Mouse (Mus musculus): ENCODE data around the gene Zfp740.

Gene Zfp740

DNA sequence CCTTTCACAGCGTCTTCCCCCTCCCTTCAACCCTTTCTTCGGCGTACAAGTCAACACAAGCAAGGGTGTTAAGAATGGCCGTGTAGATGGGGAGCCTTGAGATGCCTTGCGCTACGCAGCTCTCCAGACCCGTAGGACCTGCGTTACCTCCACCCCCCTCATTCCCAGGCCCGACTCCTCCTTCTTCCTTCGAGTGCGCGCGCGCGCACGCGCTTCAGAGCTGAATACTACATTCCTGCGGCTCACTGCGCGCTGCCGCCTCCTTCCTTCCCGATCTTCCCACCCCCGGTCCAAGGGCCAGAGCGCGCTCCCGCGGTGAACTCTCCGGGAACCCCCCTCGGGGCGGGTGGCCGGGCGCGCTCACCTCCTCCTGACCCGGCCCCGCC lies 43.8 kb downstream of the Zfp740 start:
- in situ Hi-C loops (cut with MboI, MseI) = loop anchor here (25.0 kb wide), 1 partner anchor 985 kb away; the partner anchor contains the start of gene Nr4a1

DNA sequence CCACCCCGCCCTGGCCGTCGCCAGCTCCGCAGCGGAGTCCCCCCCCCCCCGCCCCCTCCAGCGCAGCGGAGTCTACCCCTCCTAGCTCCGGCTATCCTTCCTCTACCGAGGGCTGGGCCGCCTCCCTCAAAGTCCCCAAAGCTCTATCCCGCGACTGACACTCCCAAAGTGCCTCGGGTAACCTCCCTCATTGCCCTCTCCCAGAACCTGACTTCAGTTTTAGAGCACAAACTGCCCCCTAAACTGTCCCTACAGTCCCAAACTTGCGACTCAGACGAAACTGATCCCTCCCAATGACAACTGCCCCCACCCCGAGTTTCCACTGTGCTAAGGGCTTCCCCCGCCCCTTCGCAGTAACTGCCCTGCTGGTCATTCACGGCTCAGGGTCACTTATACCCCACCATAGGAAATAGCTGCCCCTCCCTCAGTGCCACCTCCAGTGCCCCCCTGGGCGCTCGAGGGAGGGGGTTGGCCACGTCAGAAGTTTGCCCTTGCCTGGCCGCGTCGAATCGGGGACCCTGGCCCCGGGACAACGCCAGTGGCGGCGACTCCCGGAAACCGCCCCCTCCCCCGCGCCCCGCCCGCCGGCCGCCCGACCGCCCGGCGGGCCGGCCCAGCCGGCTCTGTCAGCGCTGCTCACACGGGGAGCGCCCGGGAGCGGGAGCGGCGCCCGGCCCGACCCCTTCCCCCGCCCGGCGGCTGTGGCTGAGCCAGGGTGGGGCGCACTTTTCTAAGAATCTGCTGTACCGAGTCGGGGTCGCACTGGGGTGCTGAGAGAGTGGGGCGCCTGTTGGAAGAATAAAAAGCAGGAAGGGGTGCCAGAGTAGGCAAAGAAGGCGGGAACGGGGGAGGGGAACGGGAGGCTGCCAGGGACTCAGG lies 44.4 kb downstream of the Zfp740 start:
- in situ Hi-C loops (cut with MboI, MseI) = loop anchor here (25.0 kb wide), 1 partner anchor 985 kb away; the partner anchor contains the start of gene Nr4a1

DNA sequence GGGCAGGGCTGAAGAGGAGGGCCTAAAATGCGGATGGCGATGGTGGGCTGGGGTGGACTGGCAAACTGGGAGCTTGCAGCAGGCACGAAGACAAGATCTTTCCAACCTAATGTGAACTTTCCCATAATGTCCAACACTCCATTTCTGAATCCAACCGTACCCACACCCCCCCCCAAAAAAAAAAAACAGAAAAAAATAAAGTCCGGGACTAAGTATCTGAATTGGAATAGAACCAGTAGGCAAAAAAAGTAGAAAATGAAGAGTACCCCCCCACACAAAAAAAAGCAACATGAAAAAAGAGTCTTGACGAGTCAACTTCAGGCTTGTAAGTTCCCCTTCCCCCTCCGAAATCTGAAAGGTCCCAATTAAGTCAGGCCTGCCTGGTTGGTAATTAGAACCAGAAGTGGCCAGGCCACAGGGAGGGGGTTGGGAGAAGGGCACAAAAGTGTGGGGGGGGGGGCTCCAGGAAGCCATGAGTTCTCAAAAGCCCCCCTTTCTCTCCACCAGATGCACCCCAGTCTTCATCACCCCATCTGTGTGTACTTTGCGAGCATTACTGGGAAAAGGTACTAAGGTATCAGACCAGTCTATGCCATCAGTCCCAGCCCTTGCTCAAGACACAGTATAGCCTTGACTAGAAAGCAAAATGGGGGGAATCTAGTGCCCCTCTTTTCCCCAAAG lies 45.2 kb downstream of the Zfp740 start:
- in situ Hi-C loops (cut with MboI, MseI) = loop anchor here (25.0 kb wide), 1 partner anchor 986 kb away; the partner anchor contains the start of gene Nr4a1

DNA sequence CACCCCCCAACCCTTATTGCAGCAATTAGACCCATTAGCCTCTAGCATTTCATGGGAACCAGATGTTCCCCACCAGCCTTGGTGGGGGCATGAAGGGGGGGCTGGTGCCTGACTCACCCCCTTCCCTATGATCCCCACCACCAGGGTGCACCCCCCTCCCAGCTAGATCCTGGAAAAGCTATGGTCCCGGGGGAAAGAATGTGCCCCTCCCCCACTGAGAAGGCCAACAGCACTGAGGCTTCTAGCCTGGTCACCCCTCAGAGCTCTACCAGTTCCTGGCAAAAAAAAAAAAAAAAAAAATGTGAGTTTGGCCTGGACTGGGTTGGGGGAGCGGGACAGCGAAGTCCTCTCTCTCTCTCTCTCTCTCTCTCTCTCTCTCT lies 45.8 kb downstream of the Zfp740 start:
- in situ Hi-C loops (cut with MboI, MseI) = loop anchor here (25.0 kb wide), 1 partner anchor 987 kb away; the partner anchor contains the start of gene Nr4a1

DNA sequence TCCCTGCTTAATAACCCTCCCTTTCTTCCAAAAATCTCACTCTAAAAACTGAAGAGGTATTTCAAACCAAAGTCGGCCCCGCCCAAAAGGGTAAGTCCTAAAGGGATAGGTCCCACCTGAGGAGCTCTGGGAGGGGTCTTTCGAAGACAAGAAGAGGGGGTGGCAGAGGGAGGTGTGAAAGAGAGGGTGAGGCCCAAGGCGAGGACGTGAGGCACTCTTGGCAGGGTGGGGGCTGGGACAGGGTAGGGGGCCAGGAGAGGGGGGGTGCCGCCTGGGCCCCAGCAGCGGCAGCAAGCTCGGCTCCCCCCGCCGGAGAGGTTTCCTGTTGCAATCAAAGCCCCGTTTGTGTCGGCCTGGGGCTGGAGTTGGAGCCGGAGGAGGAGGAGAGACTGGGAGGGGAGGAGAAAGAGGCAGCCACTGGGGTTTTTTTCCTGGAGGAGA lies 46.2 kb downstream of the Zfp740 start:
- in situ Hi-C loops (cut with MboI, MseI) = loop anchor here (25.0 kb wide), 1 partner anchor 987 kb away; the partner anchor contains the start of gene Nr4a1

DNA sequence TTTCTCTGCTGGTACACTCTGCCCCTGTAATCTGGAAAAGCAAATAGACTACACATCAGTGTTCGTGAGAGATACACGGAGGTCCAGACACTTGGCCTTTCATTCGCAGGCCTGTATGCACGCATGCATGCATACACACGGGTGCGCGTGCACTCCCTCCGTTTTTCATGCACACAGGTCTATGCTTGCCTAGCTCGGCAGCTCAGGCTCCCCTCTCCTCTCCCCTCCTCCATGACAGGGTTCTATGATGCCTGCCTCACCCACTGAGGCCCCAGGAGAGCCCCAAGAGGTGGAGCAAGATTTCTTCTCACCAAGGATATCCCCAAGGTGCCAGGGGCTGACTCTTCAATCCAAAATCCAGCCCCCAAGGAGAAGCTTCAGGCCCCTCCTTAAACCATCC lies 46.9 kb downstream of the Zfp740 start:
- in situ Hi-C loops (cut with MboI, MseI) = loop anchor here (25.0 kb wide), 1 partner anchor 988 kb away; the partner anchor contains the start of gene Nr4a1

DNA sequence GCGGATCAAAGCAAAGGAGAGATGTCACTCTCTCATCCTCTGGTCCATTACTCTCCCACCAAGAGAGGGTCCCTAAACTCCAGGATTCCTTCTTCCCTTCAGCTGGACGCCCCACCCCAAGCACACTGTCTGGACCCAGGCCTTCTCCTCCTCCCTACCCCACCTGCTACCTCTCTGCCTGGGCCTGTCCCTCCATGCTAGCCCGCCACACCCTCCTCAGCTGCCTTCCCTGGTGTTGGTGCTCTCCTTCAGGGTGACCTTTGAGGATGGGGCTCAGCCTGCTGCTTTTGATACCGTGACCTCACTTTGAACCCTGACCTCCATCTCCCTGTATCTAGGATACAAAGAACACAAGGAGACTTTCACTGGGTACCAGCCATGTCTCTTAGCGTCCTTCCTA lies 47.5 kb downstream of the Zfp740 start:
- in situ Hi-C loops (cut with MboI, MseI) = no loop called here

DNA sequence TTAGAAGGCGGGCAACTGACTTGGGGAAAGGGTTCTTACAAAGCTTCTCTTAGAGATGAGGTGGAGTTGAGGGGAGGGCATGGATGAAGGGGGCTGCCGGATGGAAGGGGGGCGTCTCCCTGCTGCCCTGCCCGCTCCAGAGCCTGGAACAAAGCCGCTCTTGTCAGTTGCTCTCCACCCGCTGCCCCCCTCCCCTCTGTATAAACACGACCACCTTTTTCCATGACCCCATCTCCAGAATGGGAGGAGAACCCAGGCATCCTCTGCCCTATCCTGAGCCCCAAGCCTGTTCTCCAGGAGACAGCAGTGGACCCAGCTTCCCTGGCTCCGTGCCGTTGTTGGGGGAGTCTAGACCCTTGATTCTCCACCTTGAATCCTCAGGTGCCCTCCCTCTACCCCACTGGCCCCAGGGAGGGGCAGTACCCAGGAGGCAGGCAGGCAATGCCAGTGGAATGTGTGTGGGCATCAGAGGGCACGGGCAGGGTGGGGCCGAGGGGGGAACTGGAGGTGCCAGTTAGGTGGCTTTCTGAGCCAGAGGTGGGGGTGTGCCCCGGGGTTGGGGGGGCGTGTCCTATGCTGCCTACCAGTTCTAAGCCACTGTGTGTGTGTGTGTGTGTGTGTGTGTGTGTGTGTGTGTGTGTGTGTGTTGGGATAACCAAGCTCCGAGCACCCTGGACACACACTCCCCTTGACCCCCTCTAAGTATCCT lies 52.7 kb downstream of the Zfp740 start:
- in situ Hi-C loops (cut with MboI, MseI) = no loop called here

DNA sequence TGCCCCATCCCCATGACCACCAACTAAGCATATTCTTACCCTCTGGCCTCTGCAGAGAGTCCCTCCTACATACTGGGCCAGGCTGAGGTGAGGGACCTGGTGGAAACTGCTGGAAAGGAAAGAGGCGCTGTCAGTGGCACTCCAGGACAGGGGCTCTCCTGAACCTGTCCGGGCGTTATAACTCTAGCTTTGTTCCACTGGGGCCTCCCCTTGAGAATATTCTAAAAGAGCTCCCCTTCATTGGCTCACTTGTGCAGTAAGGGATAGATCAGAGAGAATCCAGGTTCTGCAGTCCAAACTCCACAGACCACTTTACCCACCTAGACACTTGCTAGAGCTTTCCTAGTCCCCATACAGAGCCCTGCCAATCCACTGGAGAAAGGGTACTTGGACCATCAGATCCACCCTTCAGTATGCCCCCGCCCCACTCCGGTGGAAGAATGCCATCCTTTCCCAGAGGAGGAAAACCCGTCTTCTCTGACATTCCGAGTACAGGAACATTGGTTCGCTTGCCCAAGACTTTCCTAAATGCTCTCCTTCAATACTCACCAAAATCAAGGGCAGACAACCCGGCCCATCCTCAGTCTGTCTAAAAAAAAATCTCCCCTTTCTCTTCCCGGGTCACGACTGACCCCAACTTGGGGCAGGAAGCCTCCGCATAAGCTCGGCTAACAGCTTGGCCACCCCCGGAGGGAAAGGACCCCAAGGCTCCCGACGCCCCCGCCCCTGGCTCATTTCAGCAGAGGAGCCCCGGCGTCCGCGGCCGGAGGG lies 53.6 kb downstream of the Zfp740 start:
- in situ Hi-C loops (cut with MboI, MseI) = no loop called here

DNA sequence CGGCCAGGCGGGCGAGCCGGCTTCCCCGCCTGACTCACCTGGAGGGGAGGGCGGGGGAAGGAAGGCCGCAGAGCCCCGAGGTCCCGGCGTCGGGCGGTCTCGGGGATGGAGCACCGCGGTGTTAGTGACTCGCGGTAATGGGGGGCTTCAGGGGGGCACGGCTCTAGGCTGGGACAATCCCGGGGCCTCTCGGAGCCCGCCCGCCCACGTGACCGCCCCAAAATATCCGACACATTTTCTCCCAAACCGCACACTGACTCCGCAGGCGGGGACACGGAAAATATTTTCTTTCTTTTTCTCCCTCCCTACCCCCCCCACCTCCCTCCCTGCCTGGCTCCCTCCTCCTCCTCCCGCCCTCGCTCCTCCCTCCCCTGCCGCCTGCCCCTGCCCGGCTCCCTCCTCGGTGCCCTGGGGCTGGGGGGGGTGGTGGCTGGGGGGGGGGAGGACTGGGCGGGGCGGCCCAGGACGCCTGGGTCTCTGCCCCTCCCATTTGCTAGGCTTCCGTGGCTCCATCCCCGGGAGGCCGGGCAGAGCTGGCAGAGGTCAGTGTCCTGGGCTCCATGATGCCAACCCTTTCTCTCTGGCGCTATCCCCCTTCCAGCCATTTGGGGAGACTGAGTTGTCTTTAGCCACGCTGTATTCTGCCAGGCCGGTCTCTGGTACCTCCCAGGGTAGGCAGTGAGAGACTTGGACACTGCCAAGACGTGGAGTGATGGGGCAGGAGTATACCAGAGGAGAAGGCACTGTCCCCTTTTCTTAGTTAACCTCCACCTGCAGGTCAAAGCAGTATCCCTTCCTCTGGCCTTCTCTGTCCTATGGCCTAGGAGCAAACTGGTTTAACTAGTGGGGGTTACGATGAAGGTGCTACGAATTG lies 54.4 kb downstream of the Zfp740 start, which contains the start of gene Rarg:
TSS of gene Rarg (minus strand) at position 316 of the 874 bp plus-strand sequence.
- in situ Hi-C loops (cut with MboI, MseI) = no loop called here

DNA sequence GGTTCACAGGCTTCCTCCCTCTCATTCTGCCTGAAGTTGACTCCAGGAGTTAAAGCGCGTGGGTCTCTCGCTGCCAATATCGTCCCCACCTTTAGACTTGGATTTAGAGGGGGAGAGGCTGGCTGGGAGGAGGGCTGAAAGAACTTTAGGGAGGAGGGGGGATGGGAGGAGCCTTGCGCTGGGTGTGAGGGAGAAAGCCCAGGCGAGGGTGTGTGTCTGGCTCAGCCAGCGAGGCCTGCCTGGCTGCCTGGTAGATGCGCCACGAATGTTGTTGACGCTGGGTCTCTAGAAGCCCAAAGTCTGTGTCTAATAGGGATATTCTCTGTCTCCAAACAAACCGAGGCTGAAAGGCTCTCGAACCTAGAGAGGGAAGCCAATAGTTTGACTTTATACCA lies 55.0 kb downstream of the Zfp740 start:
- in situ Hi-C loops (cut with MboI, MseI) = no loop called here

DNA sequence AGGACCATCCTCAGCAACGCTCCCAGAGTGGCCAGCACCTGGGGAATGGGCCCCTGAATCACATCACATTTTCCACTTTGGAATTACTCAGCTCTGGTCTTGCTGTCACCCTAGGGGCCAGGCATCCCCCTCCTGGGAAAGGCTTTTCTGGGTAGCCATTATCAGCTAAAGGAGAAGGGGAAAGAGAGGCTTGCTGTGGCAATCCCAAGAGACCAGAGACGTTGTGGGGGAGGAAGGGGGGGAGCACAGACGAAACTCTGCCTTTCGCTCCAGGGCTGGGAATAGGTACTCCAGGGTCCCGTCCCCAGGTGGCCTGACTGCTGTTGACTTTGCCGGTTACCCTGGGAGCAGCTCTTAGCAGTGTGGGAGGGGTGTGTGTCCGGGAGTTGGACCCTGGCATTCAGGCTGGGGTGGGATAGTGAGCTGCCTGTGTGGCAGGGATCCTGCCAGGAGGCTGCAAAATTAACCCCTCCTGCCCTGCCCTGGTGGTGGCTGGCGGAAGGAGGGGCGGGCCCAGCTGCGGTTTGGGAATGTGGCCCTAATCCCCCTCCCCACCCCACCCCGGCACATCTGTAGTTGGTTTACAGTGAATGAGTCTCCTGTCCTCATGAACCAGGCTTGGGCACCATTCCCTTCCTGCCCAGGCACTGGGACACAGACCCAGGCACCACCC lies 55.7 kb downstream of the Zfp740 start:
- in situ Hi-C loops (cut with MboI, MseI) = no loop called here

DNA sequence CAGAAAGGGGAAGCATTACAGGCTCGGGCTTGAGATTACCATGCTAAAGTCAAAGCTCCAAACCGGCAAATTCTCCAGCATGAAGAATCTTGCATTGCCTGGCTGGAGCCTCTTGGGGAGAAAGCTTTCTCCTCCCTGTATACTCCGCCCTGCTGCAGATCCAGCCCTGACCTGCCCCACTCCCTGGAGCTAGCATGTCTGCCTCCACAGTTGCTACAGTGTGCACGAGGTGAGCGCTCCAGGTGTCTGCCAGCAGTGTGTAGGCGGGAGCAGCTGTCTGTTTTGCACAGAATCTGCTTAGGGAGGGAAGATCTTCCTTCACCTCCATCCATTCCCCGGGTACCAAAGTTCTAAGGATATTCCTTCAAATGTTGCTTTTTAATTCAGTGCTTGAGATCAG lies 59.5 kb downstream of the Zfp740 start:
- in situ Hi-C loops (cut with MboI, MseI) = no loop called here

DNA sequence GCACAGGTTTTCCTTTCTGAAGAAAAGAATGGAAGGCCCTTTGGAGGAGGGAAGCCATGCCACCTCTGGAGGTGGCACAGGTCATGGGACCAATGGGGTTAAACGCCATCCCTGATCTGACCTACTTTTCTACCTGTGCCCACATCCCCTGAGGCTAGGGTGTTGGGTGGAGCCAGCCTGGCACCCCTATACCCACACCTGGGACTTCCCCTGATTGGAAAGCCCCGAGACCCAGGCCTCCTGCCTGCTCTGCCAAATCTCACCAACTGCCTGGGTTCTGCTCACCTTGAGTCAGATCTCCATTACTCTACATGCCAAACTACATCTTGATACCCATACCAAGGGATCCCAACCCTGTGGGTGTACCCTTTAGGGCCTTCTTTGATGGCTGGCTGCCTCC lies 60.0 kb downstream of the Zfp740 start:
- in situ Hi-C loops (cut with MboI, MseI) = no loop called here
